Mouse (Mus musculus) lung, adult 18-20 months (tissue): ENCODE data around the gene 4933427D14Rik.

ENCODE experiments used
- DNase-seq, 2 experiments: peaks; one replicate each; pipeline ENCODE4 v3.0.0; 2022; ENCODE audit warnings: mixed read lengths in 2 of 2

The 4933427D14Rik gene

DNA sequence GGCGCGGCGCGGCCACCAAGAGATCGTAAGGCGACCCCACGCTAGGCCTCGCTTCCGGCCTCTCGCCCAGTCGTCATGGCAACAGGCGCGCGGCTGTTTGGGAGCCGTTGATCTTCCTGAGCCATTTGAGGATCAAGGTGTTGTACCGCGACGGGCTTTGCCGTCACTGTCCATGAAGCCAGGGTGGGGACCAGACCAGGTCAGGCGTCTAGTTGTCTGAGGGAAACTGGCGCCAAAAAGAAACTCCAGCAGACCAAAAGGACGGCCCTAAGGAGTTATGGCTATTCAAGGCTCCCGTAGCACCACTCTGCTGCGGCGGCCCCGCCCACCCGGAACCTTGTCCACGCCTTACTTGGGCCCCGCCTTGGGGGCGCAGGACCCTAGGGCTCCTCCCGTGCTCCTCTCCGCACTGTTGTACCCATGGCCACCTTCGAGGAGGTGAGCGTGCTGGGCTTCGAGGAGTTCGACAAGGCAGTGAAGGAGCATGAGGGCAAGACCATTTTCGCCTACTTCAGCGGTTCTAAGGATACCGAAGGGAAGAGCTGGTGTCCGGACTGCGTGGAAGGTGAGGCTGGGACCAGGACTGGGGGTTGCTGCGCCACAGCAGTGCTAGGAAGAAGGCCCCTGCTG, at the start of gene 4933427D14Rik, which contains the start of gene Txndc17:
Gene 4933427D14Rik (minus strand): TSS at position 256 of the 630 bp plus-strand sequence.
Gene Txndc17 (plus strand): TSS at position 344 of the 630 bp plus-strand sequence.
- peak; percentile 89 to 90 for DNase-seq

GRCm38 (mm10) chr11:72256441-72256840, 49.2 kb upstream of the 4933427D14Rik start:
- DNase-seq = no peak

GRCm38 (mm10) chr11:72255629-72256028, 48.4 kb upstream of the 4933427D14Rik start:
- DNase-seq = no peak

GRCm38 (mm10) chr11:72245196-72245753, 38.0 kb upstream of the 4933427D14Rik start:
- DNase-seq = no peak

GRCm38 (mm10) chr11:72240062-72240860, 33.0 kb upstream of the 4933427D14Rik start:
- no peak for DNase-seq

- DNase-seq = no peak
Observed at GRCm38 (mm10) chr11:72234013-72234412, 26.8 kb upstream of the 4933427D14Rik start.

DNA sequence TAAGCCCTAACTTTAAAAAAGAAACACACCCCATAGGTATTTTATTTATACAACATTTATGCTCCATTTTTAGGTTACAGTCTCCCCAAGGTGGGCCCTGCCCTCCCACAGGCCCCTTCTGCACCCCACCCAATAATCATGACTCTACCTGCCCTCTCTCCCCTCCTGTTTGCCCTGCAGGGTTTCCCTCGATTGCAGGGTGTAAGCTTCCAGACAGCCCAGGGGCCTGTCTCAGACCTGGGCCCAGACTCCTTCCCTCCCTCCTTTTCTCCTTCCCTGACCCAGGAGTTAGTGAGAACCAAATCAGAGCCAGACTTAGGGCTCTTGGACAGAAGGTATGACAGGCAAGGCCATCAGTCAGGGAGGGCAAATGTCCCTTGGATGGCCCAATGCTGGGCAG, 25.7 kb upstream of the 4933427D14Rik start:
- no peak for DNase-seq

GRCm38 (mm10) chr11:72232068-72232467, 24.8 kb upstream of the 4933427D14Rik start:
- no peak for DNase-seq

DNA sequence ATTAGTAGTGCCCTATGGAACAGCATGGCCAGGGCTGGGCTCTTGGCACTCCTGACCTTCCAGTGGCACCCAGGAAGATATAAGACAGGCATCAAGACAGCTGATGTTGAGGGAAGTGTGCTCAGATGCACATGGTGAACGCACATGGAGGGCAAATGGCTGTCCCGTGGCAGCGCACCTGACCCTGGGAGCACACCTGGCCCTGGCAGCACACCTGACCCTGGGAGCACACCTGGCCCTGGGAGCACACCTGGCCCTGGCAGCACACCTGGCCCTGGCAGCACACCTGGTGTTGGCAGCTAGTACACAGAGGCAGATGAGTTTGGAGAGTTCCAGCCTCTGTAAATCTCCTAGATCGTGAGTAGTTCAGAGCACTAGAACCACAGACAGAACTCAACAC, 21.3 kb upstream of the 4933427D14Rik start:
- DNase-seq = no peak

DNA sequence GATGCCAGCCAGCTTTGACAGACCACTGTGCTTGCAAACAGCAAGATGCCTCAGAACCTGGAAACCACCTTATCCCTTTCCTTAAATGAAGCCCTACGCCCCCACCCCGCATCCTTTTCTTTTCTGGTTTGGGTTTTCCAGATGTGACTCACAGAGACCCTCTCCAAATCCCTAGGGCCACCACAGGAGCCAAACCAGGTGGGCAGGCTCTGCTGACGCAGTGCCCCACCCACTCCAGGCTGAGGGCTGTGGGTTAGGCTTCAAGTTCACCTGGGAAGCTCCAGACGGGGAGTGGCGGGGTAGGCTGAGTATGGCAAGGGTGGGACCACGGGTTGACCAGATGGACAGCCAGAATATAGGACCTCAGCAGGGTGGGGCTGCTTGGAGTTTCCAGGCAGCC, 19.6 kb upstream of the 4933427D14Rik start:
- no peak for DNase-seq

DNA sequence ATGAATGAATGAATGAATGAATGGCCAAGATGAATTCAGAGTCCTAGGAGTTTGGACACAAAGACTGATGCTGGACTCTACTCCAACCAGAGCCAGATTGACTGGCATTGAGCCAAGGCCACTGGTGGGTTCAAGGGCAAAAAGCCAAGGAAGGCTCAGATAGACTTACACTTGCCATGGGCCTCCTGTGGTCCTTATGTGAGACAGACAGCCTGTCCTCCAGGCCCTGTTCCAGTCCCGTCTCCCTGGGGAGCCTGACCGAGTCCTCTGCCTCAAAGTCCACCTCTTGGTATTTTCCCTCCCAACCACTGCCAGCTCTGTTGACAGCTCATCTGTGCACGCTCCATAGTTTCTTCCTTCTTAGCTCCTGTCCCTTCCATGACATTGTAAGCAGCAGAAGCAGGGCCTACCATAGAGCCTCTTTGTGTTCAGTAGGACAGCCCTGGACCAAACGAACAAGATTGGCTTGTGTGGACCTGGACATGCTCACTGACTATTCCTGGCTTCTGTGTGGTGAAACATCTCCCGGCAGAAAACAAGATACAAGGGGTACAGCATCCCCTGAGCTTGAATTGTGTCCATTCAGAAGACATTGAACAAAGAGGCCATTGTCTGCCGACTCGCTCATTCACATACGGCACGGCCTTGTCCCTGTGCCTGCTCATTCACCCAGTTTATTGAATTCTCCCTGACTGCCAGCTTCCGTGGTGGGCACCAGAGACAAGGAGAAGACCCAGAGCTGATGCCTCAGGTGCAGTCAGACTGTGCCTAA, 18.9 kb upstream of the 4933427D14Rik start:
- DNase-seq = no peak

- DNase-seq = peak; percentile 69 to 70
Observed at GRCm38 (mm10) chr11:72224865-72225264, 17.6 kb upstream of the 4933427D14Rik start.

DNA sequence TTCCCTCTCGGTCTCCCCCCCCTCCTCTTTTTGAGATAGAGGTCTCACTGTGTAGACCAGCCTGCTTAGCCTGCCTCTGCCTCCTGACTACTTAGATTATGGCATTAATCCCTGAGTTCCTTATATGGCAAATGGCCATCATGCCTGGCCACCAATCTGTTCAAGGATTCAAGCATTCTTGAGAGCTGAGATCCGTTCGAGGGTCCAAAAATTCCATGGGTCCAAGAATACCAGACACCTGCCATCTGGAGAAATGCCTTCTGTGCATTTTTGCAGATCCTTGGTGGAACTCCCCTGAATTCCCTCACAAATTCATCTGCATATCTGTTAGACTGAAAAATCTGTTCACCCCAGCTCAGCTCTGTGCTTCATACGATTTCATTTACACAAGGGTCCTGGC, 16.2 kb upstream of the 4933427D14Rik start:
- DNase-seq = no peak

DNA sequence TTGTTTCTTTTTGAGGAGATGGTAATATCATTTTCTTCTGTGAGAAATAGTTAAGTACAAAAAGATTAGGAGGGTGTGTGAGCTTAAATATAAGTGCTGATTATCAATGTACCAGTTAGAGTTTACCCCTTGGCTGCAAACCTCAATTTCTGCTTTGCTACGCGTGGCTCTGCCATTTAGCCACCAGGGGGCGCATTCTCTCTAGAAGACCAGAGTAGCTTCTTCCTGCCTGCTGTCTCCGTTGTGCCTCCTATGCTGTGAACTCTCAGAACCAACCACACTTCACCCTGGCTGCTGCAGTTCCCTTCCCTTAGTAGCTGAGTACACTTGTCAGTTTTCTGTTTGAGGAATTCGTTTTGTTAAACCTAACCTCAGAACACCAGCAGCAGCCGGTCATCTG, 14.0 kb upstream of the 4933427D14Rik start:
- DNase-seq = peak; percentile 35 to 48

- no peak for DNase-seq
Observed at GRCm38 (mm10) chr11:72217116-72217515, 9.9 kb upstream of the 4933427D14Rik start.

GRCm38 (mm10) chr11:72215410-72215797, 8.1 kb upstream of the 4933427D14Rik start, which contains the start of gene Med31:
Gene Med31 (minus strand): TSS chr11:72215592.
- peak; percentile 88 to 91 for DNase-seq

GRCm38 (mm10) chr11:72214591-72215409, 7.5 kb upstream of the 4933427D14Rik start:
- DNase-seq = peak; percentile 95 to 97

- DNase-seq = no peak
Observed at GRCm38 (mm10) chr11:72207834-72208377, 647 bp upstream of the 4933427D14Rik start.

DNA sequence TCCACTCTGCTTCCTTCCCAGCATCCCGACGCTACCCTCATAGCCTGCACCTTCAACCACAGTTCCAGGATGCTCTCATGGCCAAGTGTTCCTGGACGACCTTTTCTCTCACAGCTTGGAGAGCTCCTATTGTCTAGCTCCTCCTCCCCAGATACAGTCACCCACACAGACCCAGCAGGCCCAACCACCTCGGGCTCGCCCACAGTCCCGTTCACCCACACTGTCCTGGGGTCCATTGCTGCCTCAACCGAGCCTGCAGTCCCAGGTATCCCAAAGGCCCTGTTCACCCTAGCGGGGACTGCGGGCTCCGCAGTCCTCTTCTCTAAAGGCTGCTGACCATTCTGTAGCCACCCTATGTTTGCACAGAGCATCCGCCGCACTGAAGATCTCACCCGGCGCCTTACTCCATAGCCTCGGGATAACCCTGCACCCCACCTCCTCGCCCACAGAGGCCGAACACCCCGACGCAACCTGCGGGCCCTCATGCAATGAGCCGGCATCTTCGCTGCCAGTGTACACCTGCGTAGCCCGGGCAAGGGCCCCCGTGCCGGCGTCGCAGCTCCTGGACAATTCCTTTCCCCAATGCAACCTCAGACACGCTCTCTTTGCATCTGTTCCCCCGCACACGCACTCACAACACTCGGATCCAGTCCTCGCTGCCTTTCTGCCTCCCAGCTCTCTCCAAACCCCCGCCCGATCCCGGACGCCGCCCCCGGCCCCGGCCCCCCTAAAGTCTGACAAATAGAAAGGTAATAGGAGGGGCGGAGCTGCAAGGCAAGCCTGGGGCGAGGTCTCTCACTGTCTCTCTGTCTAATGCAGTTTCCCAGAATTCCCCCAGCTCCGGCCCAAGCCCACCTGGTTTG, 687 bp downstream of the 4933427D14Rik start, which contains the start of gene Gm43951:
Gene Gm43951 (minus strand): TSS at position 500 of the 863 bp plus-strand sequence.
- peak in 1 of 2 experiments; percentile 17 for DNase-seq

- no peak for DNase-seq
Observed at GRCm38 (mm10) chr11:72205256-72205655, 2.0 kb downstream of the 4933427D14Rik start.
